Mouse (Mus musculus) embryo, embryonic 10 days (tissue): ENCODE data around the gene Tmem247.

Source experiments
- DNase-seq: peaks from one replicate; pipeline ENCODE4 v3.0.0-alpha.2; 2015; ENCODE audit warnings: low spot score

Gene Tmem247

GRCm38 (mm10) chr17:86913003-86913607 lies 4.0 kb upstream of the Tmem247 start:
- no peak for DNase-seq

GRCm38 (mm10) chr17:86915540-86915939 lies 1.6 kb upstream of the Tmem247 start:
- no peak for DNase-seq

DNA sequence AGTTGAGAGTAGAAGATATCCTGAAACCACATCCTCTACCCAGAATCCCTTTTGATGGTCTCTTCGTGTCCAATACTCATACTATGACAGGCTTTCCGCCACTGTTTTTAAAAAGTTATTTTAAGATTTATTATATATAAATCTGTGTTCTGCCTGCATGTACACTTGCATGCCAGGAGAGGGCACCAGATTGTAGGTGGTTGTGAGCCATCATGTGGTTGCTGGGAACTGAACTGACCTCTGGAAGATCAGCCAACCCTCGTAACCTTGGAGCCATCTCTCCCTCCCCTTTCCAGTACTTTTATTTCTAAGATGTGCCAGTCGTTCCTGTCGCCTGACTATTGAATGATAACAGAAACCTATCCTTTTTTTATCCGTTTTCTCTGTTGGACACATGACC lies 1.6 kb downstream of the Tmem247 start:
- DNase-seq = no peak

GRCm38 (mm10) chr17:86919729-86920128 lies 2.6 kb downstream of the Tmem247 start:
- DNase-seq = no peak

- no peak for DNase-seq
Observed at GRCm38 (mm10) chr17:86924679-86925078, 7.5 kb downstream of the Tmem247 start.

GRCm38 (mm10) chr17:86926836-86927235 lies 9.7 kb downstream of the Tmem247 start:
- no peak for DNase-seq

DNA sequence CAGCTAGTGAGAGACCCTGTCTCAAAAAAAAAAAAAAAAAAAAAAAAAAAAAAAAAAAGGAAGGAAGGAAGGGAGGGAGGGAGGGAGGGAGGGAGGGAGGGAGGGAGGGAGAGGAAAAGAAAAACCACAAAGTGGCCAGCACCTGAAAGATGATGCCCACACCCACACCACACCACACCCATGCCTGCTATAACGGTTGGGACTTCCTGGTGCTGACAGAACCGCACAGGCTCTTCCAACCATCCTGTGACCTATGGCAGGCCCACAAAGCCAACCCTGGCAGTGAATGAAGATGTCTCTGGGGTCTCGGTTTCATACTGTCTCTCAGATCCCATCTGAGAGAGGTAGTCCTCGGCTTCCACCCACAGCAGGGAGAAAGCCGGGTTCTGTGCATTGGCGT lies 12.2 kb downstream of the Tmem247 start:
- no peak for DNase-seq

GRCm38 (mm10) chr17:86929981-86930380 lies 12.8 kb downstream of the Tmem247 start:
- DNase-seq = no peak

- DNase-seq = no peak
Observed at GRCm38 (mm10) chr17:86932896-86933295, 15.7 kb downstream of the Tmem247 start.

- DNase-seq = no peak
Observed at GRCm38 (mm10) chr17:86937064-86937463, 19.9 kb downstream of the Tmem247 start.

- DNase-seq = peak; percentile 89
Observed at GRCm38 (mm10) chr17:86937497-86938155, 20.5 kb downstream of the Tmem247 start.

DNA sequence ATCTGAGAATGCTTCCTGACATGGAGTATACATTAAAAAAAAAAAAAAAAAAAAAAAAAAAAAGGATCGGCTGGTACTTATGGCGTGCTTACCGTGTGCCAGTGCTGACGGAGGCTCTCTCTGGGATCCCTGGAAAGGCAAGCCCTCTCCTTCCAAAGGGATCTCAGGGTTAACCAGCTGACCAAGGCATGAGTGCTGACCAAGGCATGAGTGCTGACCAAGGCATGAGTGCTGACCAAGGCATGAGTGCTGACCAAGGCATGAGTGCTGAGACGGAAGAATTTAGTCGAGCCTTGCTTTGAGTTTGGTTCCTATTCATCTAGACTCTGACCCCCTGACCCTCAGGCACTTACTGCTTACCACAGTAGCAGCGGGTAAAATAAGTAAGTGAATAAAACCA lies 21.5 kb downstream of the Tmem247 start:
- DNase-seq = no peak

- no peak for DNase-seq
Observed at GRCm38 (mm10) chr17:86942112-86942511, 25.0 kb downstream of the Tmem247 start.

DNA sequence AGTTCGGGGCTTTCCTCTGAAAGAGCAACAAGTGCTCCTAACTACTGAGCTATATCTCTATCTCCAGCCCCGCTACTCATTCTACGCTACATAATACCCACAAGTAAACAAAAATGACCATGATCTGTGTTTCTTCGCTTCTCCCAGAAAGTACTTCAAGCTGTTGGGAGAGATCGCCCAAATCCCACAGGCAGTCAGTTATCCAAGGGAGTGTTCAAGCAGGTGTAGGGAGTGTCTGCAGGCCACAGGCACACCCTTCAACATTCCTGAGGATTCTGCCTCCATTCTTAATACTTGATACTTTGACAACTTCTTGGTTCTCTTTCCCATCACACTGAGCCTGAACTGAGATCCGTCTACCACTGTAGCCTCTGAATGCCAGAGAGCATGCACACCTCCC lies 26.0 kb downstream of the Tmem247 start:
- DNase-seq = no peak

- no peak for DNase-seq
Observed at GRCm38 (mm10) chr17:86946078-86946477, 28.9 kb downstream of the Tmem247 start.

- DNase-seq = no peak
Observed at GRCm38 (mm10) chr17:86947840-86948796, 31.0 kb downstream of the Tmem247 start, which contains the start of gene Atp6v1e2. Atp6v1e2 (minus strand) TSS chr17:86947897.

DNA sequence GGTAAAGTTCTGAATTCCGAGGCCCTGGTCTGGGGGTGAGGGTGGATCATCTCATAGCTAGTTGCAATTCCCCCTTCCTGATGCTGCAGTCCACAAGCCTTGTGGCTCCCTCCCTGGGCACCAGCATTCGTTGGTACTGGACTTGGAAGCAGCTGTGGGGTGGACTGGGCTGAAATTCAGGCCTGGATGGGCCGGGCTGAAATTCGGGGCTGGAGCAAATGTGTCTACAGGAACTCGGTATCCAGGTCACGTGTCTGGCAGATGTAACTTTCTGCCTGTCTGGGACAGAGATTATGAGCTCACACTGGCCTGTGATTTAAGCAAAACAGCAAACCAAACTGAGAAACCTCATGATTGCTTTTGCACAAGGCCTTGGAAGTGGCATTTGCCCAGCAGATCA lies 31.7 kb downstream of the Tmem247 start:
- no peak for DNase-seq

DNA sequence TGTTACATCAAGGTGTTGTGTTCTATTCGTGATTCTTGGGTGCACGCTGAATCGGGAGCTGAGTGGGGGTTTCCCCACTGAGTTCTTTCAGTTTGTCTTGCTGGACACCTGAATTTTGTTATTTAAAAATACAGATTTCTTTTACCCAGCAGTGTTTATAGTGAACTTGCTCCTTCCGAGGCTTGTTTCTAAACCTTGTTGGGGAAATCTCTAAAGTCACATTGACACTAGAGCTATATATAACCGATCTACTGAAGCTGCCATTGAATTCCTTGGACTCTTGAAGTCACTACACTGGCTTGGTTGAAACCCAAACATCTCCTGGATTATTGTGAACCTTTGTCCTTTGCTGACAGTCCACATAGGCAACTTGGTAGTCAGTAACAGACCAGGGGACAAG lies 40.1 kb downstream of the Tmem247 start:
- DNase-seq = no peak

- DNase-seq = no peak
Observed at GRCm38 (mm10) chr17:86957968-86958367, 40.8 kb downstream of the Tmem247 start.

DNA sequence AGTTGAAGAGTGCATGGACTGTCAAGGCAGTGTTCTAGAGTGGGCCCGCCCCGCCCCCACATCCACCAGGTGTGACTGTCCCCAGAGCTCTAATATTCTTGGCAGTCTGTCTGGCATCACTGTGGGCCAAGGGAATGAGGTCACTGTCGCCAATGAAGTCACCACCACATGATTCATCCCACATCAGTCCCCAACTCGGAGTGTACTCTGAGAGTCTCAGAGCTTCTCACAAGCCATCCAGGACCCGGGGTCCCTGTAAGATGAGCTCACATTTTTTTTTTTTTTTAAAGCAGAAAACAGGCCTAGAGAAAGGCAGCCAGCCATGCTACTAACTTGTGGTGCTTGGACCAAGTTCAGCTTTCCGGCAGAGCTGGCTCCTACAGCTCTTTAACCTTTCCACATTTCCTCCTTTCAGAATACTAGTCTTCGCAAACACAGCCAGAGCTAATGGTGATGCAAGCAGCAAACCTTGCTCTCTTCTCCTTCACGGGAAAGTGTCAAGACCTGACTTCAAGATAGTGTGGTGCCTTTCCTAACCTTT lies 44.2 kb downstream of the Tmem247 start:
- no peak for DNase-seq

GRCm38 (mm10) chr17:86962297-86962893 lies 45.2 kb downstream of the Tmem247 start:
- peak; percentile 94 for DNase-seq
